Mouse (Mus musculus) kidney, adult 2 months (tissue): ENCODE measurements around the gene Usb1. TPM values are rescaled to one million over a fixed set of nuclear protein-coding genes. Genes with fewer than 3 reads are reported as not detected.
"Not testable (repeated sequence)": the region's sequence is repeated elsewhere in the genome, so short reads cannot be mapped to it uniquely, and the experiment has no call there.

Experiments used
- DNase-seq: peaks from one replicate; pipeline ENCODE4 v3.0.0; 2021
- H3K27ac ChIP-seq: fragments of 200-500 bp; 2 replicates; pipeline ENCODE4 v1.5.1; 2012; ENCODE audit warnings: low read depth, low read length, control low read depth, inconsistent platforms; ENCODE audit not compliant: insufficient read depth
- H3K27me3 ChIP-seq: fragments of 200-500 bp; replicated peaks from 2 replicates; pipeline ENCODE4 v1.6.1; 2012; ENCODE audit warnings: mild to moderate bottlenecking, moderate library complexity, low read length, inconsistent platforms; ENCODE audit not compliant: control insufficient read depth, insufficient read depth
- H3K36me3 ChIP-seq: fragments of 200-500 bp; 2 replicates; pipeline ENCODE4 v1.6.1; 2012; ENCODE audit warnings: mild to moderate bottlenecking, moderate library complexity, low read length, inconsistent platforms; ENCODE audit not compliant: control insufficient read depth, insufficient read depth
- H3K4me1 ChIP-seq: fragments of 200-500 bp; 2 replicates; pipeline ENCODE4 v1.6.1; 2011; ENCODE audit warnings: low read length; ENCODE audit not compliant: control insufficient read depth, insufficient read depth
- H3K4me3 ChIP-seq: fragments of 200-500 bp; 2 replicates; pipeline ENCODE4 v1.5.1; 2011; ENCODE audit warnings: mild to moderate bottlenecking, low read depth, low read length, control low read depth; ENCODE audit not compliant: insufficient read depth
- CTCF ChIP-seq: fragments of 200-500 bp; conservative IDR thresholded peaks from 2 replicates; pipeline ENCODE4 v1.5.1; 2011; ENCODE audit warnings: low read depth, mild to moderate bottlenecking, control low read depth, low read length, moderate library complexity, mixed read lengths; ENCODE audit not compliant: insufficient read depth, insufficient read length
- POLR2A ChIP-seq: fragments of 200-500 bp; IDR thresholded peaks from one replicate; pipeline ENCODE4 v1.6.1; 2011; ENCODE audit warnings: low read depth, low read length, control low read depth
- WGBS: fragments of 180-500 bp; shearing (Covaris S2); methylation state at CpG from one replicate; pipeline ENCODE4 v1.1.7; 2018; 5-methylcytosine and 5-hydroxymethylcytosine counted together
- polyA plus RNA-seq: library from polyadenylated mRNA; depleted of rRNA; stranded (reverse); fragments of >200 nt; gene quantifications from 2 replicates; pipeline ENCODE4 v1.2.3, GENCODE M21; 2012

Gene Usb1
- polyA plus RNA-seq, 1 experiment = 29.8 TPM

GRCm38 (mm10) chr8:95376309-95376999 is 44.4 kb downstream of the Usb1 start:
- WGBS = 74% methylated on average over 12 of the region's 12 CpGs
- TF ChIP-seq CTCF (no peak), POLR2A (no peak)
- Histone ChIP-seq H3K4me3 (no peak overlapping the region), H3K4me1 (peaks cover 5% of the 10 kb centered on the region; the same call in 1 of the 2 replicates), H3K27ac (no peak overlapping the region), H3K36me3 (no peaks in the 10 kb centered on the region), H3K27me3 (no peaks in the 10 kb centered on the region)
- no peak for DNase-seq

- Histone ChIP-seq H3K4me3 (no peak overlapping the region), H3K27ac (no peak overlapping the region), H3K36me3 (no peaks in the 10 kb centered on the region), H3K4me1 (peaks cover 5% of the 10 kb centered on the region; the same call in 1 of the 2 replicates), H3K27me3 (no peaks in the 10 kb centered on the region)
- WGBS = 85% methylated on average over 4 of the region's 4 CpGs
- TF ChIP-seq POLR2A (no peak), CTCF (no peak)
- no peak for DNase-seq
Measured at GRCm38 (mm10) chr8:95377101-95377500, 45.0 kb downstream of the Usb1 start.

GRCm38 (mm10) chr8:95377863-95378291 is 45.8 kb downstream of the Usb1 start:
- no peak overlapping the region for H3K4me3 ChIP-seq
- no peaks in the 10 kb centered on the region for H3K27me3 ChIP-seq
- DNase-seq = peak; percentile 59
- 24% methylated on average over 7 of the region's 7 CpGs for WGBS
- TF ChIP-seq CTCF = no peak
- TF ChIP-seq POLR2A = no peak
- H3K36me3 ChIP-seq = no peaks in the 10 kb centered on the region
- peaks cover 5% of the 10 kb centered on the region; the same call in 1 of the 2 replicates for H3K4me1 ChIP-seq
- H3K27ac ChIP-seq = peak overlapping the region; percentile 18; the same call in 1 of the 2 replicates

- not testable (repeated sequence) for DNase-seq, H3K27me3 ChIP-seq, H3K4me3 ChIP-seq, H3K27ac ChIP-seq, H3K36me3 ChIP-seq, H3K4me1 ChIP-seq
- WGBS = 98% methylated on average over 11 of the region's 11 CpGs
Measured at GRCm38 (mm10) chr8:95378928-95379327, 46.8 kb downstream of the Usb1 start.

GRCm38 (mm10) chr8:95380953-95381352 is 48.9 kb downstream of the Usb1 start:
- H3K4me1 ChIP-seq = peaks cover 5% of the 10 kb centered on the region; the same call in 1 of the 2 replicates
- no peaks in the 10 kb centered on the region for H3K27me3 ChIP-seq
- peak; percentile 70 for DNase-seq
- no peaks in the 10 kb centered on the region for H3K36me3 ChIP-seq
- no peak overlapping the region for H3K27ac ChIP-seq
- H3K4me3 ChIP-seq = no peak overlapping the region
- no peak for TF ChIP-seq POLR2A
- no peak for TF ChIP-seq CTCF

- TF ChIP-seq POLR2A = no peak
- no peak for TF ChIP-seq CTCF
- DNase-seq = no peak
- H3K27ac ChIP-seq = no peak overlapping the region
- H3K36me3 ChIP-seq = no peaks in the 10 kb centered on the region
- peaks cover 5% of the 10 kb centered on the region; the same call in 1 of the 2 replicates for H3K4me1 ChIP-seq
- no peaks in the 10 kb centered on the region for H3K27me3 ChIP-seq
- no peak overlapping the region for H3K4me3 ChIP-seq
- WGBS = 83% methylated on average over 3 of the region's 3 CpGs
Measured at GRCm38 (mm10) chr8:95381595-95381994, 49.5 kb downstream of the Usb1 start.

- H3K4me1 ChIP-seq = no peaks in the 10 kb centered on the region
- no peaks in the 10 kb centered on the region for H3K27me3 ChIP-seq
- no peaks in the 10 kb centered on the region for H3K36me3 ChIP-seq
- no peak for DNase-seq
- H3K27ac ChIP-seq = no peak overlapping the region
- no peak overlapping the region for H3K4me3 ChIP-seq
- WGBS = 73% methylated on average over 3 of the region's 3 CpGs
- TF ChIP-seq CTCF (no peak), POLR2A (no peak)
Measured at GRCm38 (mm10) chr8:95384501-95384900, 52.4 kb downstream of the Usb1 start.
